Mouse (Mus musculus) small intestine, adult 2 months (tissue): ENCODE data around the gene Sema4g.

ENCODE experiments used
- CTCF ChIP-seq: fragments of 200-500 bp; IDR thresholded peaks from 2 replicates; pipeline ENCODE4 v1.5.1; 2012; ENCODE audit warnings: low read depth, mild to moderate bottlenecking, control low read depth, inconsistent platforms, low read length, moderate library complexity, mixed read lengths; ENCODE audit not compliant: insufficient replicate concordance, insufficient read length; ENCODE audit errors: extremely low read depth
- POLR2A ChIP-seq: fragments of 200-500 bp; IDR thresholded peaks from 2 replicates; pipeline ENCODE4 v1.6.1; 2012; ENCODE audit warnings: low read depth, mild to moderate bottlenecking, control low read depth, inconsistent platforms, low read length, moderate library complexity

DNA sequence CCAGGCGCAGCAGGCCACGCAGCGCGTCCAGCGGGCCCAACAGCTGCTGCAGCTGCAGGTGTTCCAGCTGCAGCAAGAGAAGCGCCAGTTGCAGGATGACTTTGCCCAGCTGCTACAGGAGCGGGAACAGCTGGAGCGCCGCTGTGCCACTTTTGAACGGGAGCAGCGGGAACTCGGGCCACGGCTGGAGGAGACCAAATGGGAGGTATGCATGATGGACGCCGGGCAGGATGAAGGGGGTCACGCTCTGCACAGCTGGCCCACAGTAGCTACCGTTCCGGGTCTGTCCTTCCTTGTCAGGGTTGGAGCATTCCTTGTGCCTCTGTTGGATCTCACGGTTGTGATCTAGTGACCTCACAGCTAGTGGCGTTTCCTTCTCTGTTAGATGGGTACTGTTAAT, 35.9 kb downstream of the Sema4g start:
- TF ChIP-seq POLR2A (no peak), CTCF (no peak)
